Mouse (Mus musculus): ENCODE data around the gene Zscan25.
A peak's percentile ranks its signal among the peaks of the same experiment; 100 is the strongest.
"Not testable (repeated sequence)": the region's sequence is repeated elsewhere in the genome, so short reads cannot be mapped to it uniquely, and the experiment has no call there.

The Zscan25 gene

DNA sequence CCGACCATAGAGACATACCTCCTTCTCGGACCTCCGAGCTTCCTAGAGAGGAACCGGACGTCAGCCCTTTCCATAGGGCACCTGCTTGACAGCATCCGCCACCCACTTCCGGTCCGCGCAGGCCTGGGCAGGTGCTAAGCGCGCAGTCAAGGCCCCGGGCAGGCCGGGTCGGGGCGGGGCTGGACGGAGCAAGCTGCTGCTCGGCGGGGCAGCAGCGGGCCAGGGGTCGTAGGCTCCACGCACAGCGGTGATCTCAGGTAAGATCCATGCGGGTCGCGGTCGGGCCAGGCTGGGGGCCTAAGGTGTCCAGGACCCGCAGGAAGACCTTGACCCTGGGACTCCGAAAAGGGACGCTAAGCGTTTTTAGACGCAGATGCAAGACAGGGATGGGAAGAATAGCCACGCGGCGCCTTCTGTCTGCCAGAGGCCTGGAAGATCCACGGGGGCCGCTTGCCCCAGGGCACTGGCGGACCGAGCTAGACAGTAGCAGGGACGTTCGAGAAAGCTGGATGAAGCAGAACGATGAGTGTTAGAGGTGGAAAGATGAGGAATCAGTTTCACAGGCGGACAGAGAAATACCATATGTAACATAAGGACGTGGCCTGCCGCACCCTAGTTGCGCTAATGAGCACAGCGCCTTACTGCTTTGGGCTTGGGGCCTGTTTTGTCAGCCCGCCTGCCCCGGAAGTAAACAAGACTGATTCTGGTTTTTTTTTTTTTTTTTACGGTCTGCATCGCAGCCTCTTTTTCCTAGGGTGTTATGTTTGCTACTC is at the start of gene Zscan25:
Gene Zscan25, plus strand, starts transcription at position 130 of the 773 bp plus-strand sequence.
- DNase-seq (ENCODE audit: low spot score) = peak; percentile 93

DNA sequence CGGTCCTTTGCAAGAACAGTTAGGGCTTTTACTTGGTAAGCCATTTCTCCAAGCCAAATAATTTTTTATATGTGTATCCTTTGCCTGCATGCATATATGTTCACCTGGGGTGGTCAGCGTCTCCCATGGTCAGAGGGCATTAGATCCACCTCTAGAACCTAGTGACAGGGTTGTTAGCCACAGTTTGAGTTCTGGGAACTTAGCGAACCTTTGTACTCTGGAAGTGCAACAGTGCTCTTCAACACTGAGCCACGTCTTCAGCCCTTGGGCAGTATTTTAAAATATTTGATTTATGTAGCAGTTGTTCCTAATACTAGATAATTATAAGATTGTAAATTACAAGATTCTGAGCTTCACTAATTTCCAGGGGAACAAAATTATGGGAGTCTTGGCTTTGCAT is 49.7 kb upstream of the Zscan25 start:
- DNase-seq (ENCODE audit: low spot score) = no peak

DNA sequence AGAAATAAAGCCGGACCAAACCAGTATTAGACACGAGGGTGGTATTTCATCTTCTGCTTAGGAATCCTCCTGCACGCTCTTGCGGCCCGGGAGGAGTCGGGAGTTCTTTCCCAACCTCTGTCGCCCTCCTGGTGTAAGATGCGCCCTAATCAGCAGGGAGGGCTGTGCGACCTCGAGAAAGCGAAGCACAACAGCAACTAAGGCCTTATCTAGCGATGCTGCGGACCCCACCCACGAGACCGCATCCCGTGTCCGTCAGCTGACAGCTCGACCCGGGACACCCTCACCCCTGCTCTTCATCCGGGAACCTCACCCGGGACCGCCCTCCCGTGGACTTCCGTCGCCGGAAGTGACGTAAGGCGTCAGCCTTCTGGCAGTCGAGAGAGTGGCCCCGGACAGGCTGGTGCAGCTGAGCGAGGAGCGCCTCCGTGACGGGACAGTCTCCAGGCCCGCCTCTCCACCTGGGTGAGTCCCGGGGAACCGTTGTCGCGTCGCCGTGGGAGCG is 48.9 kb upstream of the Zscan25 start, which contains the start of gene Zfp655:
Gene Zfp655, plus strand, starts transcription at position 349 of the 505 bp plus-strand sequence.
- peak; percentile 96 for DNase-seq (ENCODE audit: low spot score)

GRCm38 (mm10) chr5:145231893-145232411 is 48.3 kb upstream of the Zscan25 start:
- peak; percentile 27 for DNase-seq (ENCODE audit: low spot score)

- DNase-seq (ENCODE audit: low spot score) = peak; percentile 38
Observed at GRCm38 (mm10) chr5:145234636-145235035, 45.7 kb upstream of the Zscan25 start.

GRCm38 (mm10) chr5:145249520-145249919 is 30.8 kb upstream of the Zscan25 start:
- no peak for DNase-seq (ENCODE audit: low spot score)

DNA sequence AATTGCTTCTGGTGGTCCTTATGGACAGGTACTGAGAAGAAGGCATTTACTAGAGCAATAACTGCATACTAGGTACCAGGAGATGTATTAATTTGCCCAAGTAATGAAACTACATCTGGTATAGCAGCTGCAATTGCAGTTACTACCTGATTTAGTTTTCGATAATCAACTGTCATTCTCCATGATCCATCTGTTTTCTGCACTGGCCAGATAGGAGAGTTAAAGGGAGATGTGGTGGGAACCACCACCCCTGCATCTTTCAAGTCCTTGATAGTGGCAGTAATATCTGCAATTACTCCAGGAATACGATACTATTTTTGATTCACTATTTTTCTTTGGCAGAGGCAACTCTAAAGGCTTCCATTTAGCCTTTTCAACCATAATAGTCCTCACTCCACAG is 6.7 kb upstream of the Zscan25 start:
- DNase-seq (ENCODE audit: low spot score) = not testable (repeated sequence)

GRCm38 (mm10) chr5:145279948-145280347 is 352 bp upstream of the Zscan25 start:
- no peak for DNase-seq (ENCODE audit: low spot score)

DNA sequence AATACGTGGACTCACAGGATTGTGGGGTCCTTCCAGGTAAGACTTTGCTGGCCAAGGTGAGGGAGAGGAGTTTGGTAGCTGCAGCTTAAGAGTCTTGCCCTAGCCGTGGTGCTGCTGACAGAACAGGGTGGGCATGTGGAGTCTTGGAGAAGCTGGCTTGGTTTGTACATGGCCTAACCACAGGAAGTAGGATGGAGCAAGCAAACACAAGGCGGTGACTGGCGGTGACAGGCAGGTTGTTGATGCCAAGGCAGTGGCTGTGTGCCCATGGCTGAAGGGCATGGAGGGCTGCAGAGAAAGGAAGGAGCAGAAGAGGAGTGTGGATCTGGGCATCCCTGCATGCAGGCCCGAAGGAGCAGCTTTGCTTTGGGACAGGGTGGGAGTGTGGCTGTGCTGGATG is 8.1 kb downstream of the Zscan25 start:
- no peak for DNase-seq (ENCODE audit: low spot score)

DNA sequence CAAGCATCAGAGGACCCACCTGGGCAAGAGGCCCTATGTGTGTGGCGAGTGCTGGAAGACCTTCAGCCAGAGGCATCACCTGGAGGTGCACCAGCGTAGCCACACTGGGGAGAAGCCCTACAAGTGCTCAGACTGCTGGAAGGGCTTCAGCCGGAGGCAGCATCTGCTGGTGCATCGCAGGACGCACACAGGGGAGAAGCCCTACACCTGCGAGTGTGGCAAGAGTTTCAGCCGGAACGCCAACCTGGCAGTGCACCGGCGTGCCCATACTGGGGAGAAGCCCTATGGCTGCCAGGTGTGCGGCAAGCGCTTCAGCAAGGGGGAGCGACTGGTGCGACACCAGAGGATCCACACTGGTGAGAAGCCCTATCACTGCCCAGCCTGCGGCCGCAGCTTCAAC is 10.4 kb downstream of the Zscan25 start:
- no peak for DNase-seq (ENCODE audit: low spot score)

DNA sequence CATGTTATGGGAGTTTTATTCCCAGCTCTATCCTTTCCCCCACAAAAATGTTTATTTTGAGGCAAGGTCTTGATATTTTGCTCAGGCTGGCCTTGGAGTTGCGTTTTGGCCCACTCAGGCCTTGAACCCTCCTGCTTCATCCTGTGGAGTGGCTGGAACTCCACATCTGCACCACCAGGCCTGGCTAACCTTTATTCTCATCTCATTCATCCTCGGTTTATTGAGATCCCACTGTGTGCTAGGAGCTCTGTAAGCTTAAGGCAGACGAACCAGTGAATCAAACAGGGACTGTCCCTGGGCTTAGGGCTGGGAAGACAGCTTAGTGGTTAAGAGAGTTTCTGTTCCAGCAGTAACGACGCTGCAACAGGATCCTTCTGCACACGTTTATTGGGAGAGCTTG is 12.1 kb downstream of the Zscan25 start:
- no peak for DNase-seq (ENCODE audit: low spot score)

DNA sequence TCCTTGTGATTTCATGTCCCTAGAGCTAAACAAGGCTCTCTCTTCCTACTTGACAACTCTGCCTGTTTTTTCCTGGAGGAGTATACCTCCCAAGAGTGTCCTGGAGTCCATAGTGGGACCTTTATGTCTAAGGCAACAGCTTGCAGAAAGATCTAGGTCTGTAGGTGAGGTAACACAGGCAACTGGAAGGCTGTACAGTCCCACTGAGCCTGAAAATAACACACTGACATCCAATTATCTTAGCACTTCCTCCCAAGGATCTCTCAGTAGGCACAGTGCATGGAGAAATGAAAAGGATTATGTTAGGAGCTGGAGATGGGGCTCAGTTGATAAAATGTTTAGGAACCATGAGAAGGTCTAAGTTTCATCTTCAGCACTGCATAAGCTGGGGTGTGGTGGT is 20.2 kb downstream of the Zscan25 start:
- DNase-seq (ENCODE audit: low spot score) = no peak

GRCm38 (mm10) chr5:145301796-145302195 is 21.5 kb downstream of the Zscan25 start:
- not testable (repeated sequence) for DNase-seq (ENCODE audit: low spot score)

DNA sequence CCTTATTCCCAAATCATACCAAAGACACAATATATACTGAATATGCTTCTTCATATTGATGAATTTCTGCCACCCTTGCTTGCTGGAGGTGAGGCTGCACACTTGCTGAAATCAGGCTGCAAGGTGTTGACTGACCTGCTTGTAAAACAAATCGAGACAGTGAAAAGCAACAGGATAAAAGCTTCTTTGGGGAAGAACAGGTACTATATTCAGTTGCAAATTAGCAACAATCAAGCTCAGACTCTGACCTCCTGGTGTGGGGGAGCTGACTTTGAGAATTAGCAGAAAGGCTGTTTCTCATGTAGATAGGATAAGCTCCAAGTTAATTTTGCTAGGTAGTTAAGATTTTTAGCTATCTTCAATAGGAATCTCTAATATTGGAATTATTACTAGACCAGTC is 22.1 kb downstream of the Zscan25 start:
- DNase-seq (ENCODE audit: low spot score) = no peak

GRCm38 (mm10) chr5:145306953-145307352 is 26.7 kb downstream of the Zscan25 start:
- DNase-seq (ENCODE audit: low spot score) = not testable (repeated sequence)

GRCm38 (mm10) chr5:145307811-145308210 is 27.5 kb downstream of the Zscan25 start:
- not testable (repeated sequence) for DNase-seq (ENCODE audit: low spot score)

DNA sequence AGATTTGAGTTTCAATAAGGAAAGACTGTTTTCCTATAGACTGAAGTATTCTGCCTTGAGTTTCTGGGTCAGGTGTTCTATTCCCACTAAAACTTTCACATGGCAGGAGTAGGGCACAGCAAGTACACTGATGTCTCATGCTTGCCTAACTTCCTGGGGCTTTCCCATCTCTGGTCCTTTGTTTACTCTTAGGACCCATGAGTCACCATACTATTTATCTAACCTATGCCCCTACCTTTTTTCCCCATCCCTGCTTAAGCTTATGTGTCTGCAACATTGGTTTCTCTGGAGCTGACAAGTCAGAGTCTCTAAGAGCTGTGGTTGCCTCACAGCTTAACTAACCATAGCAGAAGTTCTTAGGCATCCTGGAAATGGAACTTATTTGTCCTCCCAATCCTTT is 33.5 kb downstream of the Zscan25 start:
- no peak for DNase-seq (ENCODE audit: low spot score)

DNA sequence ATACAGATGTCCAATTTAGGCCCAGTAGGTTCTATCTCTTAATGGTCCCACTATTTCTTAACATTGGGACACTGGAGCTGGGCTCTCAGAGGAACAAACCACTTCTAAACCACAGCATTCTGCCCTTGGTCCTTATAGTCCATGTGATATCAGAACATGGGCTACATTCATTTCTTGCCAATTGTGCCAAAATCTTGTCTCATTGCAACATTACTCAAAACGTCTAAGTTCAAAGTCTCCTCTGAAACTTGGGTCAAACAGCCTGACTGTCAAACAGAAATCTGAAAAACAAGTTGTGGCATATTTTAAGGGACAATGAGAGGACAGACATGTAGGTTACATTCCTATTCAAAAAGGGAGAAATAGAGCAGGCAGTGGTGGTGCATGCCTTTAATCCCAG is 36.8 kb downstream of the Zscan25 start:
- DNase-seq (ENCODE audit: low spot score) = no peak

GRCm38 (mm10) chr5:145338756-145339155 is 58.5 kb downstream of the Zscan25 start:
- DNase-seq (ENCODE audit: low spot score) = not testable (repeated sequence)
